Comparison of ENCODE assay signal across 8 mouse cellular contexts in genomic region chr2:34530042-34530441, GRCm38 (mm10).
DNase-seq lines count a peak whose midpoint lies in the region; ATAC-seq and TF ChIP-seq lines count a peak whose summit lies in the region.

No protein-coding gene starts in this region.

- H3K27me3 ChIP-seq in heart, postnatal 0 days (ENCODE audit: control insufficient read depth, insufficient read depth, low read length), result no peaks in the 10 kb centered on the region
- no peaks in the 10 kb centered on the region for H3K27me3 ChIP-seq in heart, embryonic 11.5 days (ENCODE audit: control insufficient read depth, insufficient read depth, low read length)
- no peaks in the 10 kb centered on the region for H3K27me3 ChIP-seq in thymus, adult 2 months (ENCODE audit: control insufficient read depth, insufficient read depth, low read length)
- H3K27me3 ChIP-seq in embryonic facial prominence, embryonic 11.5 days (ENCODE audit: control insufficient read depth, insufficient read depth, low read length), result no peaks in the 10 kb centered on the region

- ATAC-seq in heart, postnatal 0 days (ENCODE audit: insufficient read depth, low read depth), result no peak
- no peak for ATAC-seq in heart, embryonic 11.5 days (replicated peaks; ENCODE audit: insufficient number of reproducible peaks, low FRiP score, low TSS enrichment)
- no peak for ATAC-seq in embryonic facial prominence, embryonic 11.5 days (replicated peaks; ENCODE audit: insufficient number of reproducible peaks, low FRiP score, low TSS enrichment, low read depth)
- no peak for ATAC-seq in megakaryocyte, adult 5-6 weeks (ENCODE audit: poor library complexity, severe bottlenecking)

- no peaks in the 10 kb centered on the region for H3K9me3 ChIP-seq in heart, postnatal 0 days (replicated peaks; ENCODE audit: control insufficient read depth, low read length)
- H3K9me3 ChIP-seq in heart, embryonic 11.5 days (replicated peaks; ENCODE audit: control insufficient read depth, low read length), result no peaks in the 10 kb centered on the region
- H3K9me3 ChIP-seq in embryonic facial prominence, embryonic 11.5 days (replicated peaks; ENCODE audit: control insufficient read depth, low read length), result no peaks in the 10 kb centered on the region

- H3K9ac ChIP-seq in heart, postnatal 0 days (replicated peaks; ENCODE audit: low read depth, low read length), result no peak overlapping the region
- H3K9ac ChIP-seq in heart, embryonic 11.5 days (ENCODE audit: low read depth, low read length), result no peak overlapping the region
- no peak overlapping the region for H3K9ac ChIP-seq in embryonic facial prominence, embryonic 11.5 days (replicated peaks; ENCODE audit: low read length)

- H3K27ac ChIP-seq in heart, postnatal 0 days (ENCODE audit: low read depth), result no peak overlapping the region
- H3K27ac ChIP-seq in heart, embryonic 11.5 days (ENCODE audit: low read depth, low read length), result no peak overlapping the region
- H3K27ac ChIP-seq in thymus, adult 2 months (ENCODE audit: control insufficient read depth, insufficient read depth, low read length), result no peak overlapping the region
- no peak overlapping the region for H3K27ac ChIP-seq in embryonic facial prominence, embryonic 11.5 days (replicated peaks; ENCODE audit: low read depth, low read length)

- WGBS in heart, postnatal 0 days, result 55% methylated on average over 3 of the region's 3 CpGs
- 51% methylated on average over 3 of the region's 3 CpGs for WGBS in heart, embryonic 11.5 days (ENCODE audit: insufficient replicate concordance)
- 94% methylated on average over 3 of the region's 3 CpGs for WGBS in thymus, adult 2 months
- WGBS in embryonic facial prominence, embryonic 11.5 days, result 29% methylated on average over 3 of the region's 3 CpGs

- H3K36me3 ChIP-seq in heart, postnatal 0 days (replicated peaks; ENCODE audit: control insufficient read depth, insufficient read depth, low read length), result no peaks in the 10 kb centered on the region
- no peaks in the 10 kb centered on the region; the same call in 1 of the 2 replicates for H3K36me3 ChIP-seq in heart, embryonic 11.5 days (ENCODE audit: control insufficient read depth, insufficient read depth, low read length)
- H3K36me3 ChIP-seq in thymus, adult 2 months (ENCODE audit: control insufficient read depth, insufficient read depth, low read length), result no peaks in the 10 kb centered on the region
- no peaks in the 10 kb centered on the region for H3K36me3 ChIP-seq in embryonic facial prominence, embryonic 11.5 days (replicated peaks; ENCODE audit: control insufficient read depth, insufficient read depth, low read depth, low read length)

- H3K4me2 ChIP-seq in heart, postnatal 0 days (ENCODE audit: low read depth, low read length), result no peak overlapping the region
- H3K4me2 ChIP-seq in heart, embryonic 11.5 days, result no peak overlapping the region
- no peak overlapping the region for H3K4me2 ChIP-seq in embryonic facial prominence, embryonic 11.5 days (ENCODE audit: low read depth, low read length)

- peaks cover 22% of the 10 kb centered on the region for H3K4me1 ChIP-seq in heart, postnatal 0 days (ENCODE audit: control insufficient read depth, insufficient read depth)
- H3K4me1 ChIP-seq in heart, embryonic 11.5 days (ENCODE audit: control insufficient read depth, insufficient read depth, low read length), result peaks cover 5% of the 10 kb centered on the region; the same call in 1 of the 2 replicates
- no peaks in the 10 kb centered on the region for H3K4me1 ChIP-seq in thymus, adult 2 months (replicated peaks; ENCODE audit: control insufficient read depth, insufficient read depth, low read length)
- no peaks in the 10 kb centered on the region for H3K4me1 ChIP-seq in embryonic facial prominence, embryonic 11.5 days (ENCODE audit: control insufficient read depth, insufficient read depth, low read length)

- no peak for TF ChIP-seq EP300 in heart, postnatal 0 days (IDR thresholded peaks at IDR 0.05; ENCODE audit: low read depth)

- no peak for DNase-seq in heart, postnatal 0 days (ENCODE audit: low spot score)
- peak; percentile 10 for DNase-seq in thymus, adult 2 months
- no peak for DNase-seq in thymus, adult 18-20 months
- peak; percentile 34 for DNase-seq in embryonic facial prominence, embryonic 11.5 days (ENCODE audit: low spot score)
- no peak for DNase-seq in urinary bladder, postnatal 14 days (ENCODE audit: low spot score)
- DNase-seq in gastrocnemius, postnatal 36 days, result no peak

- TF ChIP-seq POLR2A in thymus, adult 2 months (IDR thresholded peaks at IDR 0.05; ENCODE audit: control insufficient read depth, extremely low read depth, insufficient read depth, low read length, poor library complexity), result no peak

- H3K4me3 ChIP-seq in heart, postnatal 0 days (ENCODE audit: low read depth, low read length), result no peak overlapping the region
- H3K4me3 ChIP-seq in heart, embryonic 11.5 days (ENCODE audit: low read depth, low read length), result no peak overlapping the region
- no peak overlapping the region for H3K4me3 ChIP-seq in thymus, adult 2 months (ENCODE audit: control insufficient read depth, insufficient read depth, low read length)
- no peak overlapping the region for H3K4me3 ChIP-seq in embryonic facial prominence, embryonic 11.5 days (ENCODE audit: low read depth, low read length)

- intact Hi-C loops in gastrocnemius, postnatal 36 days (cut with DNase I), result no loop called here

- peak; percentile 45 for TF ChIP-seq CTCF in heart, postnatal 0 days (IDR thresholded peaks at IDR 0.05; ENCODE audit: low read depth)
- no peak for TF ChIP-seq CTCF in thymus, adult 2 months (IDR thresholded peaks at IDR 0.05; ENCODE audit: borderline replicate concordance, control insufficient read depth, extremely low read depth, insufficient read depth, low read length, poor library complexity)

Comparison
In these comparisons a context has a peak if more than half of its experiments do, and no peak if none do; other contexts are left out.
1. DNase-seq: peak in thymus, adult 2 months (single experiment) and embryonic facial prominence, embryonic 11.5 days (single experiment); none in heart, postnatal 0 days (single experiment), thymus, adult 18-20 months (0 of 2), urinary bladder, postnatal 14 days (single experiment) and gastrocnemius, postnatal 36 days (0 of 2).